Mouse (Mus musculus) C2C12 (cell line): ENCODE data around the gene Nphp1. TPM values are rescaled to one million over a fixed set of nuclear protein-coding genes. Genes with fewer than 3 reads are reported as not detected.

Experiments used
- H3K27me3 ChIP-seq: one replicate; pipeline ENCODE4 v1.6.1; 2011; ENCODE audit not compliant: control insufficient read depth, insufficient read depth, insufficient read length
- H3K36me3 ChIP-seq: one replicate; pipeline ENCODE4 v1.6.1; 2011; ENCODE audit not compliant: control insufficient read depth, insufficient read depth
- H3K4me3 ChIP-seq: one replicate; pipeline ENCODE4 v1.5.1; 2011; ENCODE audit warnings: mild to moderate bottlenecking, control low read depth; ENCODE audit not compliant: poor library complexity, insufficient read depth, severe bottlenecking
- H3K79me2 ChIP-seq: one replicate; pipeline ENCODE4 v1.6.1; 2011; ENCODE audit not compliant: control insufficient read depth, insufficient read depth
- H3K79me3 ChIP-seq: one replicate; pipeline ENCODE4 v1.6.1; 2011; ENCODE audit warnings: low read depth, control low read depth
- H3ac ChIP-seq: one replicate; pipeline ENCODE3; 2011; ENCODE audit warnings: low read depth; ENCODE audit not compliant: control insufficient read depth, insufficient read length
- CEBPB ChIP-seq: IDR thresholded peaks from one replicate; pipeline ENCODE4 v1.6.1; 2011; ENCODE audit warnings: low read depth, mild to moderate bottlenecking, control low read depth, moderate library complexity
- CTCF ChIP-seq: IDR thresholded peaks from one replicate; pipeline ENCODE4 v1.5.1; 2011; ENCODE audit not compliant: control insufficient read depth, insufficient read depth, insufficient read length
- FOSL1 ChIP-seq: IDR thresholded peaks from one replicate; pipeline ENCODE4 v1.8.0; 2011; ENCODE audit warnings: mild to moderate bottlenecking, low read length; ENCODE audit not compliant: poor library complexity, insufficient read depth, severe bottlenecking
- MAX ChIP-seq: IDR thresholded peaks from one replicate; pipeline ENCODE4 v1.6.1; 2011; ENCODE audit warnings: mild to moderate bottlenecking, control low read depth
- MYOD1 ChIP-seq: IDR thresholded peaks from one replicate; pipeline ENCODE4 v1.6.1; 2011; ENCODE audit warnings: low read depth; ENCODE audit not compliant: control insufficient read depth, insufficient read length
- MYOG ChIP-seq: IDR thresholded peaks from one replicate; pipeline ENCODE4 v1.6.1; 2011; ENCODE audit not compliant: control insufficient read depth, insufficient read length; ENCODE audit errors: extremely low read depth
- USF1 ChIP-seq: IDR thresholded peaks from one replicate; pipeline ENCODE4 v1.6.1; 2011; ENCODE audit warnings: low read depth, mild to moderate bottlenecking, control low read depth, moderate library complexity
- long read RNA-seq, 2 experiments: library from polyadenylated mRNA; unstranded; transcript quantifications; one replicate each; pipeline ENCODE4 v2.0.0; 2019 to 2020
- polyA plus RNA-seq: library from polyadenylated mRNA; unstranded; fragments of >200 nt; fragmentation: generic; extraction: Trizol; gene quantifications from one replicate; pipeline ENCODE4 v1.2.1, GENCODE M21; 2012; ENCODE audit warnings: missing spikeins

The Nphp1 gene
- 16.4 TPM for polyA plus RNA-seq
- long read RNA-seq, experiment 1, transcript Nphp1-202 (20 exons, 2,296 nt): major isoform, 22 of 55 reads
- long read RNA-seq, experiment 1, transcript Nphp1-201 (20 exons, 2,260 nt): minor isoform, 8 of 55 reads
- long read RNA-seq, experiment 1, partial matches to known transcripts: 5 of 55 reads
- long read RNA-seq, experiment 1, other reads (novel, unspliced or antisense): 20 of 55 reads
- long read RNA-seq, experiment 2, transcript Nphp1-202 (20 exons, 2,296 nt): major isoform, 92 of 321 reads
- long read RNA-seq, experiment 2, transcript Nphp1-201 (20 exons, 2,260 nt): minor isoform, 79 of 321 reads
- long read RNA-seq, experiment 2, partial matches to known transcripts: 11 of 321 reads
- long read RNA-seq, experiment 2, other reads (novel, unspliced or antisense): 139 of 321 reads

DNA sequence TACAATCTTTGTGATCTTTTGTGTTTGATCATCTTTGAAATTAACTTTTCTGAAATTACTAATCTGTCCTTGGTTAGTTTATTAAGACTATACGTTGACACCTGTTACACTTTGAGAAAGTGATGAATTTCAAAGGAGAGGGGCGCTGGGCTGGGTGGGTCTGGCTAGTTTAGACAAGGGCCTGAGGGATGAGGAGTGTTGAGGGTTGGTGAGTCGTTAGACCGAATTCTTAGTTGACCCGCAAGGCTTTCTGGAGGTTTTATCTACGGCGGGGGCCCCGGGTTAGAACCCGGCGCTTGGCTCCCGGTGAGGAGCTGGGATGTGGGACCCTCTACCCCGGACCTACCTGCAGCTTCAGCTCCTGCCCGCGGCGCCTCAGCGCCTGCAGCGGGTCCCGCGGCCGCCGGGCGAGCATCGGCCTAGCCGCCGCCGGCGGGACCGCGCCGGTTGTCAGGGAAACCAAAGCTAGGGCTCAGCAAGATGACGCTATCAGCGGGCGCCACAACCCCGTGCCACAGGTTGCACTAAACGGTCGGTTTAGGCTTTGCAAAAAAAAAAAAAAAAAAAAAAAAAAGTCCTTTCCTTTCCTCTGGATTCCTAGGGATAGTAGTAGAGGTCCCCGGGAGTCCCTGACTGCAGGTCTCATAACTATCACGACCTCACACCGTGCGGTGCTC, at the start of gene Nphp1:
Nphp1 (minus strand) TSS at position 458 of the 677 bp plus-strand sequence.
- H3ac ChIP-seq: peak within 1 kb of the TSS; percentile 90

DNA sequence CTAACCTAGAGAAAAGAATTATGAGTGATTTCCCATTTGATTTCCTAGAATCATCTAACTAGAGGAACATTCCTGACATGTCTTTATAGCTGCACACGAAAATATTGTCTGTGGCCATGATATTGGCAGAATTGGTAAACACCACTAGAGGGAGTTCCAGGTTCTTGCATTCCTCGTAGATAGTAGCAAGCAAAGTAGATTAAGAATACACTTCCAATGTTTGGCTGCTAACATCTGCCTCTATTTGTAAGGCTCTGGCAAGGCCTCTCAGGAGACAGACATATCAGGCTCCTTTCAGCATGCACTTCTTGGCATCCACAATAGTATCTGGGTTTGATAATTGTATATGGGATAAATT, 44.1 kb upstream of the Nphp1 start:
- peaks cover 19% of the 10 kb centered on the region for H3K79me3 ChIP-seq
- H3K36me3 ChIP-seq: peaks cover 12% of the 10 kb centered on the region
- H3ac ChIP-seq: no peak overlapping the region
- no peak for TF ChIP-seq CEBPB
- TF ChIP-seq MYOD1: no peak
- no peak for TF ChIP-seq MYOG
- no peak for TF ChIP-seq CTCF
- TF ChIP-seq USF1: no peak
- no peak for TF ChIP-seq MAX
- TF ChIP-seq FOSL1: no peak
- peaks cover 4% of the 10 kb centered on the region for H3K27me3 ChIP-seq
- no peak overlapping the region for H3K4me3 ChIP-seq
- peaks cover 31% of the 10 kb centered on the region for H3K79me2 ChIP-seq

More for the DNA sequence above, at the start of gene Nphp1:
- Histone ChIP-seq H3K4me3 (peak within 1 kb of the TSS; percentile 74), H3K27me3 (no peaks in the 10 kb centered on the region), H3K79me2 (peaks cover 26% of the 10 kb centered on the region), H3K36me3 (no peaks in the 10 kb centered on the region), H3K79me3 (peaks cover 8% of the 10 kb centered on the region)
- TF ChIP-seq CEBPB: no peak

DNA sequence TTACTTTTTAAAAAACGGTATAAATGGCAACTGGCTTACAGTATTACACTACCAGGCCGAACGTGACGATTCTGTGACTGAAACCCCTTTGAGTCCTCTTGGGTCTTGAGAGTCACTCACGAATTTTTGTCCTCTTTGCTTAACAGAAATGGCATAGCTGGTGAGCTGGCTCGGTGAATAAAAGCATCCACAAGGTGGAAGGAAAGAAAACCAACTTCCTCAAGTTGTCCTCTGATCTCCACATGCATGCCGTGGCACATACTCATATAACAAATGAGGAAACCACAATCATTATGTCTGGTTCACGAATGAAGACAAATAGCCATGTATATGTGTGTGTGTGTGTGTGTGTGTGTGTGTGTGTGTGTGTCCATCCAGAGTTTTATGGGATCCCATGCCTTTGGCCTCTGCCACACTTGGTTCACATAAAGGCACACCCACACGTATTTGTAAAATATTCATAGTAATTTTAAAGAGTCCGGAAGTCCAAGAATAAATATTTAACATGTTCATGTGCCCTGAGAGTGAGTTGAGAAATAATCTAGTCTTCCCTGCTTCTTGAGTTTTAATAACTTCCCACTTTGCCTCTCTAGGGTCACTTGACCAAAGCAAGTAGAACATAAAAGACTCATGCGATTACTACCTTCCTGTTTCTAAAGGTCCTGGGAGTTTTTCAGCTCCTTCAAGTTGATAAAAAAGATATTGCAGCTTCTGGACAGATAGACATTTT, 43.6 kb upstream of the Nphp1 start:
- Histone ChIP-seq H3K4me3 (peak overlapping the region; percentile 95), H3K79me3 (peaks cover 19% of the 10 kb centered on the region), H3K36me3 (peaks cover 18% of the 10 kb centered on the region), H3ac (no peak overlapping the region), H3K27me3 (peaks cover 4% of the 10 kb centered on the region), H3K79me2 (peaks cover 31% of the 10 kb centered on the region)
- TF ChIP-seq MYOD1: no peak
- TF ChIP-seq USF1: no peak
- TF ChIP-seq CTCF: no peak
- no peak for TF ChIP-seq MAX
- no peak for TF ChIP-seq MYOG
- TF ChIP-seq FOSL1: no peak
- TF ChIP-seq CEBPB: no peak

DNA sequence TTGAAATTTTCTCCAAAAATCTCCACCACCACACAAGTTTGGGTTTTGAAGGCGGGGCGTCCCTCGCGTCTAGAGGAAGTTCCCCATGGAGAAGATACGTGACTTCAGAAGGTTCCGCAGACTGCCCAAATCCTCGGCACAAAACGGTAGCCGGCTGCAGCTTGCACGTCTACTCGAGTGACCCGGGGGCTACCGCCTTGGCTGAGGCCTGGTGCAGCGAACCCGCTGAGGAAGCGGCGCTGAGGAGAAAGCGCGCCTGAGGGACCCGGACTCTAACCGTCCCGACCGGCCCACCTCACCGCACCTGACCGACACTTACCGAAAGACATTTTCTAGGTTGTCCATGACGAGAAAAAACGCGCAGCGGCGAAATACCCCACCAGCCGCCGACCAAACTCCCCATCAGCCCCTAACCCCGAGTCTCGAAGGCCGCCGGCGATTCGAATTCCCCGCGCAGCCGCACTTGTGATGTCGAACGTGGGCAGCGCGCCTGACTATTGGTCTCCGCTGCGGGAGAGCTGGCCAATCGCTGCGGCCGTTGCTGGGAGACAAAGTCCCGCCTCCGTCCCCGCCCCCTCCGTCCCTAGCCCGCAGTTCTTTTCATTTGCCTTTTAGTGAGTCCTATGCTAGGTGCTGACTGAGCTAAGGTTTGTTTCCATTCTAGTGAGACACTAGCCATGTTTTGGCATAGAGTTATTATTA, 42.9 kb upstream of the Nphp1 start, which contains the start of gene Bub1:
Bub1 (minus strand) TSS at position 465 of the 702 bp plus-strand sequence.
- TF ChIP-seq CEBPB (no peak), FOSL1 (no peak), MYOD1 (no peak), CTCF (no peak), MYOG (no peak), MAX (no peak), USF1 (no peak)
- H3K79me2 ChIP-seq: peaks cover 31% of the 10 kb centered on the region
- no peaks in the 10 kb centered on the region for H3K27me3 ChIP-seq
- H3K36me3 ChIP-seq: peaks cover 25% of the 10 kb centered on the region
- H3K79me3 ChIP-seq: peaks cover 19% of the 10 kb centered on the region
- H3ac ChIP-seq: peak within 1 kb of the TSS; percentile 91
- H3K4me3 ChIP-seq: peak within 1 kb of the TSS; percentile 95

DNA sequence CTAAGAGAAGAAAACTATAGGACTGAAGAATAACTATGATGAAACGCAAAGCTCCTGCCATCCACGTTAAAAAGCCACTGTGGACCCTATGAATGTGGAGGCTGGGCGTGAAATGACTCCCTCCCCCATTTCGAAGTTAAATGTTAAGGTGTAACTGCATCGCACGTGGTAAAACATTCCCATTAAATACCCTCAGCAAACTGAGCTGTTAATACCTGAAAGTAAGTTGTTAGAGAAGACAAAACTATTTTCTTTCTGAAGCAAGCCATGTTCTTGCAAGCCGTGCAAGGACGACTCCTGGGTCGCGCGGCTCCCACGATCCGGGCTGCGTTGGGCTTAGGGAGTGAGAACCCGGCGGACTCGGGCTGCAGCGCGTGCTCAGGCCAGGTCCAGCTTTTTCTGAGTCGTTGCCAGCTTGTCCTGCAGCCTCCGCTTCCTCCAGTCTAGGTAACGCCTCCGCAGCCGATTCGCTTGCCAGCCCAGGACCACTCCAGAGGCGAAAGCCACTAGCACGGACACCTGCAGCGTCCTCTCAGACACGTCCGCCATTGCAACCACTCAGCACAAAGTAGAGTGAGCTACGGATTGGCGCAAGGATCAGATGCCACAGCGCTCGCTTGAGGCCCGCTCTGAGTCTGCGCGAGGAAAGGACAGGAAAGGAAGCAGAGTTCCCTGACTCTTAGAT, 3.4 kb upstream of the Nphp1 start, which contains the start of gene Mtln:
Mtln (minus strand) TSS at position 570 of the 685 bp plus-strand sequence.
- Histone ChIP-seq H3K27me3 (no peaks in the 10 kb centered on the region), H3K4me3 (peak within 1 kb of the TSS; percentile 57), H3K79me2 (peaks cover 26% of the 10 kb centered on the region), H3K36me3 (no peaks in the 10 kb centered on the region), H3K79me3 (peaks cover 8% of the 10 kb centered on the region), H3ac (peak within 1 kb of the TSS; percentile 68)
- TF ChIP-seq MYOG (no peak), MAX (peak; percentile 39), USF1 (no peak)
